ENCODE assay signal across 18 mouse cellular contexts in the genomic region with DNA sequence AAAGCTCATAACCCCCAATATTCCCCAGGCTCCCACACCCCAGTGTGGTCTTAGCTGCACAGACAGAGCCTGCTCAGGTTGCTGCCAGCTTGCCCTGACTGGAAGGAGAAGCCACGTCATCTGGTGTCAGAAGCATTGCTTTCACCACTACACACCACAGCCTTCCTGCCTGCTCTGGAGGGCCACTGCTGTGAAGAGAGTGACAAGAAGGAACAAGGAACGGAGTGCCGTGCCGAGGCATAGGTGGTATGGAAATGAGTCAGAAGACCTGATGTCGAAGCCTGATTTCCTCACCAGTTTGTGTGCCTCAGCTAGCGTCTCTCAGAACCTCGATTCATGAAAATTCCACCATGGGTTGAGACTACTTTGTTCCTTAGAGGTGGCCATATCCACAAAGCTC. TPM values are rescaled to one million over a fixed set of nuclear protein-coding genes. Genes with fewer than 3 reads are reported as not detected.
DNase-seq lines count a peak whose midpoint lies in the region; ATAC-seq lines count a peak whose summit lies in the region.
"Had no signal": no experiment of that assay in that cellular context is flagged by ENCODE, and none has a peak within 500 bp of the region (broad histone marks: within the 10 kb centered on the region; RNA-seq: fewer than 3 reads in every experiment).

No protein-coding gene starts in this region.

- no peaks in the 10 kb centered on the region for H3K9me3 ChIP-seq in forebrain, embryonic 16.5 days (ENCODE audit: control insufficient read depth, low read length)
- no peaks in the 10 kb centered on the region for H3K9me3 ChIP-seq in intestine, embryonic 15.5 days
- H3K9me3 ChIP-seq: hindbrain, embryonic 13.5 days; midbrain, embryonic 13.5 days; neural tube, embryonic 13.5 days; stomach, embryonic 15.5 days had no signal

- H3K4me1 ChIP-seq in forebrain, embryonic 16.5 days (replicated peaks; ENCODE audit: control insufficient read depth, insufficient read depth, low read length): peaks cover 14% of the 10 kb centered on the region
- H3K4me1 ChIP-seq in intestine, embryonic 15.5 days (replicated peaks): peaks cover 13% of the 10 kb centered on the region

- no peak overlapping the region for H3K4me3 ChIP-seq in forebrain, embryonic 16.5 days (replicated peaks; ENCODE audit: low read length)
- H3K4me3 ChIP-seq in intestine, embryonic 15.5 days (replicated peaks): no peak overlapping the region
- H3K4me3 ChIP-seq: hindbrain, embryonic 13.5 days; midbrain, embryonic 13.5 days; neural tube, embryonic 13.5 days; stomach, embryonic 15.5 days had no signal

- ATAC-seq in hematopoietic stem cell, adult 5-6 weeks (replicated peaks in 1 of 2; ENCODE audit: insufficient read depth in 1 of 2, low FRiP score in 2 of 2, low TSS enrichment in 1 of 2, low read depth in 1 of 2, poor library complexity in 2 of 2, severe bottlenecking in 2 of 2): peak; percentile 90
- ATAC-seq in neutrophil, adult 5-6 weeks (ENCODE audit: extremely low read depth, insufficient number of reproducible peaks, low FRiP score, poor library complexity, severe bottlenecking): peak; percentile 83
- no peak for ATAC-seq in forebrain, embryonic 16.5 days
- no peak for ATAC-seq in intestine, embryonic 15.5 days
- ATAC-seq: forebrain, embryonic 14.5 days; midbrain, embryonic 13.5 days had no signal

- no peak overlapping the region for H3K27ac ChIP-seq in forebrain, embryonic 16.5 days (ENCODE audit: low read length)
- no peak overlapping the region for H3K27ac ChIP-seq in intestine, embryonic 15.5 days
- H3K27ac ChIP-seq: hindbrain, embryonic 13.5 days; midbrain, embryonic 13.5 days; neural tube, embryonic 13.5 days; stomach, embryonic 15.5 days had no signal

- no peaks in the 10 kb centered on the region for H3K27me3 ChIP-seq in forebrain, embryonic 16.5 days (replicated peaks; ENCODE audit: control insufficient read depth, insufficient read depth, low read length)
- no peaks in the 10 kb centered on the region for H3K27me3 ChIP-seq in intestine, embryonic 15.5 days (replicated peaks)
- H3K27me3 ChIP-seq: hindbrain, embryonic 13.5 days; midbrain, embryonic 13.5 days; neural tube, embryonic 13.5 days; stomach, embryonic 15.5 days had no signal

- no peak overlapping the region for H3K9ac ChIP-seq in forebrain, embryonic 16.5 days (replicated peaks; ENCODE audit: low read depth, low read length)
- H3K9ac ChIP-seq in intestine, embryonic 15.5 days: no peak overlapping the region
- H3K9ac ChIP-seq: hindbrain, embryonic 13.5 days; midbrain, embryonic 13.5 days; neural tube, embryonic 13.5 days; stomach, embryonic 15.5 days had no signal

- peak; percentile 82 for DNase-seq in A20 (ENCODE audit: low read depth, low spot score)
- peak; percentile 79 for DNase-seq in CD4-positive helper T cell, adult 2 months (ENCODE audit: low read depth, low spot score)
- DNase-seq in adrenal gland, postnatal 25 days: no peak
- no peak for DNase-seq in kidney, adult 18-20 months
- DNase-seq: cerebellum, postnatal 25 days; gastrocnemius, postnatal 14 days had no signal

- 94% methylated on average over 7 of the region's 7 CpGs for WGBS in forebrain, embryonic 16.5 days
- WGBS in intestine, embryonic 15.5 days: 82% methylated on average over 7 of the region's 7 CpGs

- H3K4me2 ChIP-seq in forebrain, embryonic 16.5 days (ENCODE audit: low read length): no peak overlapping the region
- H3K4me2 ChIP-seq in intestine, embryonic 15.5 days (replicated peaks): no peak overlapping the region
- H3K4me2 ChIP-seq: hindbrain, embryonic 13.5 days; midbrain, embryonic 13.5 days; neural tube, embryonic 13.5 days; stomach, embryonic 15.5 days had no signal

- no peaks in the 10 kb centered on the region for H3K36me3 ChIP-seq in forebrain, embryonic 16.5 days (ENCODE audit: control insufficient read depth, insufficient read depth)
- no peaks in the 10 kb centered on the region for H3K36me3 ChIP-seq in intestine, embryonic 15.5 days
- H3K36me3 ChIP-seq: hindbrain, embryonic 13.5 days; midbrain, embryonic 13.5 days; neural tube, embryonic 13.5 days; stomach, embryonic 15.5 days had no signal

RNA-seq across cellular contexts. Expression of a gene that starts 29.3 kb away (rescaled TPM):
- total RNA-seq in hematopoietic stem cell, adult 5-6 weeks (2017): not detected in 2 replicates
- total RNA-seq in neutrophil, adult 5-6 weeks (2017): 0.47 TPM in 1 of 2 replicates, not detected in the other
- polyA plus RNA-seq in forebrain, embryonic 16.5 days (2015; fragmentation: Nextera tagmentation; extraction: Ambion mirVana): 0.36 and 0.38 TPM in 2 replicates
- total RNA-seq in adrenal gland, postnatal 25 days (2021): 30.8 and 37.4 TPM in 2 replicates
- polyA plus RNA-seq in intestine, embryonic 15.5 days (2015; fragmentation: Nextera tagmentation; extraction: Ambion mirVana): 1.3 and 1.7 TPM in 2 replicates

RNA-seq across cellular contexts. Expression of a gene that starts 41.6 kb away (rescaled TPM):
- 1.1 TPM in 1 of 2 replicates, not detected in the other for total RNA-seq in hematopoietic stem cell, adult 5-6 weeks (2017)
- 0.35 and 1.4 TPM in 2 replicates for total RNA-seq in neutrophil, adult 5-6 weeks (2017)
- 0.31 and 0.51 TPM in 2 replicates for polyA plus RNA-seq in forebrain, embryonic 16.5 days (2015; fragmentation: Nextera tagmentation; extraction: Ambion mirVana)
- 1.5 TPM in 2 replicates for total RNA-seq in adrenal gland, postnatal 25 days (2021)
- 14.8 and 15.4 TPM in 2 replicates for polyA plus RNA-seq in intestine, embryonic 15.5 days (2015; fragmentation: Nextera tagmentation; extraction: Ambion mirVana)

RNA-seq across cellular contexts. Expression of a gene that starts 48.9 kb away (rescaled TPM):
- 11.1 and 23.8 TPM in 2 replicates for total RNA-seq in hematopoietic stem cell, adult 5-6 weeks (2017)
- total RNA-seq in neutrophil, adult 5-6 weeks (2017): 26.4 and 33.0 TPM in 2 replicates
- polyA plus RNA-seq in forebrain, embryonic 16.5 days (2015; fragmentation: Nextera tagmentation; extraction: Ambion mirVana): 136 and 140 TPM in 2 replicates
- 44.3 and 52.0 TPM in 2 replicates for total RNA-seq in adrenal gland, postnatal 25 days (2021)
- 83.4 and 84.7 TPM in 2 replicates for polyA plus RNA-seq in intestine, embryonic 15.5 days (2015; fragmentation: Nextera tagmentation; extraction: Ambion mirVana)

RNA-seq across cellular contexts. Expression of a gene that starts 51.7 kb away (rescaled TPM):
- total RNA-seq in hematopoietic stem cell, adult 5-6 weeks (2017): 0.38 TPM in 1 of 2 replicates, not detected in the other
- 16.6 and 18.4 TPM in 2 replicates for total RNA-seq in neutrophil, adult 5-6 weeks (2017)
- 0.41 and 0.52 TPM in 2 replicates for polyA plus RNA-seq in forebrain, embryonic 16.5 days (2015; fragmentation: Nextera tagmentation; extraction: Ambion mirVana)
- total RNA-seq in adrenal gland, postnatal 25 days (2021): 0.67 TPM in 1 of 2 replicates, not detected in the other
- 0.18 and 0.21 TPM in 2 replicates for polyA plus RNA-seq in intestine, embryonic 15.5 days (2015; fragmentation: Nextera tagmentation; extraction: Ambion mirVana)

RNA-seq across cellular contexts. Expression of a gene that starts 56.8 kb away (rescaled TPM):
- total RNA-seq in hematopoietic stem cell, adult 5-6 weeks (2017): not detected in 2 replicates
- not detected in 2 replicates for total RNA-seq in neutrophil, adult 5-6 weeks (2017)
- not detected in 2 replicates for polyA plus RNA-seq in forebrain, embryonic 16.5 days (2015; fragmentation: Nextera tagmentation; extraction: Ambion mirVana)
- not detected in 2 replicates for total RNA-seq in adrenal gland, postnatal 25 days (2021)
- 0.53 TPM in 1 of 2 replicates, not detected in the other for polyA plus RNA-seq in intestine, embryonic 15.5 days (2015; fragmentation: Nextera tagmentation; extraction: Ambion mirVana)
- total RNA-seq: gastrocnemius, postnatal 14 days had no signal
- polyA plus RNA-seq: embryonic facial prominence, embryonic 14.5 days; forebrain, embryonic 14.5 days; hindbrain, embryonic 13.5 days; kidney, embryonic 14.5 days; liver, embryonic 16.5 days; midbrain, embryonic 13.5 days; neural tube, embryonic 13.5 days; stomach, embryonic 15.5 days had no signal

Comparison
In these comparisons a context has a peak if more than half of its experiments do, and no peak if none do; other contexts are left out.
1. DNase-seq: peak in A20 (single experiment) and CD4-positive helper T cell, adult 2 months (single experiment); none in adrenal gland, postnatal 25 days (single experiment) and kidney, adult 18-20 months (single experiment).
2. ATAC-seq: peak in hematopoietic stem cell, adult 5-6 weeks (2 of 2) and neutrophil, adult 5-6 weeks (single experiment); none in forebrain, embryonic 16.5 days (single experiment) and intestine, embryonic 15.5 days (single experiment).
3. RNA of a gene that starts 29.3 kb away (total RNA-seq): 30.8 to 37.4 TPM in adrenal gland, postnatal 25 days; 0.47 TPM in neutrophil, adult 5-6 weeks and not detected in hematopoietic stem cell, adult 5-6 weeks; every median in the first group is over 10 times any median in the second.